8 mouse cellular contexts compared by ENCODE assay signal in genomic region chr14:20702741-20703381, GRCm38 (mm10). TPM values are rescaled to one million over a fixed set of nuclear protein-coding genes. Genes with fewer than 3 reads are reported as not detected.
DNase-seq lines count a peak whose midpoint lies in the region; ATAC-seq and TF ChIP-seq lines count a peak whose summit lies in the region.

Gene Chchd1 (plus strand): TSS chr14:20703006.

- POLR2A ChIA-PET in Patski (lab: Charles Lee): interaction anchor here (1.7 kb wide), 1 partner anchor 10 kb away, joined by 5 read pairs; no protein-coding TSS in a partner anchor

- no peak for DNase-seq in Patski (ENCODE audit: low read depth, low spot score)
- DNase-seq in cerebellum, postnatal 14 days: peak; percentile 93 to 95
- peak; percentile 81 to 90 for DNase-seq in frontal cortex, postnatal 14 days (ENCODE audit: low spot score in 2 of 2)
- DNase-seq in layer of hippocampus, postnatal 14 days (ENCODE audit: low spot score in 2 of 2): peak; percentile 90 to 93
- DNase-seq in lung, postnatal 14 days: peak; percentile 94
- peak; percentile 89 for DNase-seq in ovary, postnatal 36 days (ENCODE audit: low spot score)
- DNase-seq in thymus, postnatal 14 days: peak; percentile 85

- ATAC-seq in Patski: peak; percentile 42
- ATAC-seq in hindbrain, embryonic 12.5 days (ENCODE audit: low FRiP score): peak; percentile 72

- no peak for TF ChIP-seq CTCF in Patski (IDR thresholded peaks at IDR 0.05)

- peak within 1 kb of the TSS; percentile 79 for H3K9ac ChIP-seq in hindbrain, embryonic 12.5 days

- H3K27ac ChIP-seq in hindbrain, embryonic 12.5 days: peak within 1 kb of the TSS; percentile 91

- peaks cover 33% of the 10 kb centered on the region for H3K4me1 ChIP-seq in hindbrain, embryonic 12.5 days

- no peaks in the 10 kb centered on the region for H3K27me3 ChIP-seq in Patski
- no peaks in the 10 kb centered on the region for H3K27me3 ChIP-seq in hindbrain, embryonic 12.5 days

- in situ Hi-C loops in Patski (cut with MboI; ENCODE audit: low pct_unique_long_range_greater_than_20kb): no loop called here

- CTCF ChIA-PET in Patski (lab: Charles Lee): no interaction called here

- no peaks in the 10 kb centered on the region for H3K9me3 ChIP-seq in hindbrain, embryonic 12.5 days (replicated peaks)

- H3K4me3 ChIP-seq in hindbrain, embryonic 12.5 days: peak within 1 kb of the TSS; percentile 74

- under 1% methylated on average over 61 of the region's 61 CpGs for WGBS in hindbrain, embryonic 12.5 days

- H3K4me2 ChIP-seq in hindbrain, embryonic 12.5 days (replicated peaks): peak within 1 kb of the TSS; percentile 65

- peaks cover 18% of the 10 kb centered on the region for H3K36me3 ChIP-seq in hindbrain, embryonic 12.5 days

RNA-seq across cellular contexts. Expression of gene Chchd1, which starts in this region (rescaled TPM):
- 96.6 TPM for polyA plus RNA-seq in Patski (2021)
- 213 and 215 TPM in 2 replicates for polyA plus RNA-seq in hindbrain, embryonic 12.5 days (2016; fragmentation: Nextera tagmentation; extraction: Ambion mirVana)
- total RNA-seq in layer of hippocampus, postnatal 14 days (2021): 10 to 100 TPM; 48.4 to 51.8 TPM
